Mouse (Mus musculus) forelimb bud, embryonic 11.5 days (tissue): Measurements from ENCODE around the gene Apeh.

Source experiments
- DNase-seq: peaks from one replicate; pipeline ENCODE4 v3.0.0-alpha.2; 2012; ENCODE audit warnings: low read depth, low spot score

Gene Apeh

DNA sequence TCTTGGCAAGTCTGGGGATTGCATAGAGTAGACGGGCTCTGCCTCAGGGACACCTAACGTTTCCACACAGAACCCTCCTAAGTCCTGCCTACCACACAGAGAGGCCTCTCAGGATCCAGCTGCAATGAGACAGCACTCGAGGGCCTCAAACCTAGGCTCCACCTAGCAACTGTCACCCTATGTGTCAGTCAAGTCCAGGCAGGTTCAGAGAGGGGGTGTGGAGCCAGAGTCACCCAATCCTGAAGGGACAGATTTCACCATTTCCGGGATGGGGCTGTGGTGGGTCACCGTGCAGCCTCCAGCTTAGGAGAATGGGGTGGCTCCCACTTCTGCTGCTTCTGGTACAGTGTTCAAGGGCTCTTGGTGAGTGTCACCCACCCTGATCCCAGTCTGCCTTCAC, 14.2 kb downstream of the Apeh start, which contains the start of gene Mst1:
TSS of gene Mst1 (plus strand) at position 269 of the 400 bp plus-strand sequence.
- no peak for DNase-seq

DNA sequence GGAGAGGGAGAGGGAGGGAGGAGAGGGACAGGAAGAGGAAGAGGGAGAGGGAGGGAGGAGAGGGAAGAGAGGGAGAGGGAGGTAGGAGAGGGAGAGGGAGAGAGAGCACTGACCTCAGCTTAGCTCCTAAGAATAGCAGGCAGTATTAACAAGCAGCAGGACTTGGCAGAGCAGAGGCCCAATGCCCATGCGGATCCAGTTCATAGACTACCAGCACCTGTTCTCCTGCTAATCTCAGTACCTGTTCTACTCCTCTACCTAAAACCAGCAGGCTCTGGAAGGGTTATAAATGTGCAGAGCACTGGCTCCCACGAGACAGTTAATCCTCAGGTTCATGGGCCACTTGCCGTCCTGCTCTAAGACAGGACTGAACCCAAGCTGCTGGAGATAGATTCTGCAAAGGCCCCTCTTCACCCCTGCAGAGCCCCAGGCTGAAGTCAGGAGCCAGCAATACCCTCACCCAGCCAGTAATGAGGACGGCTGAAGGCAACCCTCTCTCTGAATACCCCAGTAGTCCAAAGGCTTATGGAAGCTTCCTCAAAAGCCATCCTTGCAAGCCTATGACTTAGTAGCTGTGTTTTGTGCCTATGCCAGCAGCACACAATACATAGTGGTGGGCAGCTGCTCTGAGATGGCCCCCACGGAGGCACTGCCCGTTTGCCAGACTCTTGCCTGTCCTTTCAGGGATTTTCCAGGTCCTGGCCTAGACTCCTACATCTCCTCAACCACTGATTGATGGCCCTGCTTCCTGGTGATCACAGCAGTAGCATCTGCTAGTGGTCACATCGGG, 21.1 kb downstream of the Apeh start:
- DNase-seq = no peak

DNA sequence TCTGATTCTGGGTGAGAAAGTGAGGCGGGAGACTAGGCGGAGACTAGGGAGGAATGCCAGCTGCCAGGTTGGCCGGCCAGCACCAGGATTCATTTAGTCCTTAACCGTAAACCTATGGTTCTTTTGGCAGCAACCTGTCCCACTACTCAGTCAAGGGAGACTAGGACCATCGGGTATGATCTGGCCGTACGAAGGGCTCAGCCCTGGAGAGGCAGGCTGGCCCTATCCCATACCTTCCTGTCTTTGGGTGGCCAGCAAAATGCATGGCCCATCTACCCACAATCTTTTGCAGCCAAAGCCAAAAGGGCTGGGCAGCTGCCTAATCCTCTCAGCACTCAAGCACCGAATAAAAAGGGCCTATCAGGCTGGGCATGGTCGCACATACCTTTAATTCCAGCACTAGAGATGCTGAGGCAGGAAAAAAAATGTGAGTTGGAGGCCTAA, 21.9 kb downstream of the Apeh start:
- no peak for DNase-seq

DNA sequence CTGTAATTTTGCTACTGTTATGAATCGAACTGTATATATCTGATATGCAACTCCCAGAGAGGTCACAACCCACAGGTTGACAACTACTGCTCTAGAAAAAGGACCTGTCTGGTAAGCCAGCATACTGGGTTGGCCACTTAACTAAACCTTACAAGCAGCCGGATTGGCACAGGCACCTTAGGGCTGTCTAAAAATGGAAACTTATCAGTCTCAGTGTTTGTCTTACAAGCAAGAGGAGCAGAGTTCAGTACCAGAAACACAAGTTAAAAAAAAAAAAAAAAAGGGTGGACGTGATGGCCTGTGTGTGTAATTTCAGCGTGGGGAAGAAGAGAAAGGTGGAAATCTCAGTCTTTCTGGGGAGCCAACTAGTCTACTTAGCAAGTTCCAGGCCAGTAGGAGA, 22.6 kb downstream of the Apeh start:
- no peak for DNase-seq

DNA sequence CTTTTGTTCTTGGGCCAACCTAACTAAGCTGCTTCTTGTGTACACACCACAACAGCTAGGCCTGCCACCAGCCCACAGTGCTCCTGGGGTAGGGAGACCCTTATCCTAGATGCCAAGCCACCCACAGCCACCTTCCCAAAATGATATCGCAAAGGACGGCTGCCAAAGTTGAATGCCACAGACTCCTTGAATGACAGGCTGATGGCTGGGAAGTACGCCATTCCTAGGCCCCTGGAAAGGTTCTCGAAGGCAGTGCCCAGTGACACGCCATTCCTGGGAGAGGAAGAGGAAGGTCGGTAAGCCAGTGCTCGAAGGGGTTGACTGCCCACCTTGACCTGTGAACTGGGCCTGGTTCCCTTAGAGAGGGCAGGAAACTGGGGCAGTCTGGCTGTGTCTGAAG, 24.9 kb downstream of the Apeh start:
- no peak for DNase-seq

DNA sequence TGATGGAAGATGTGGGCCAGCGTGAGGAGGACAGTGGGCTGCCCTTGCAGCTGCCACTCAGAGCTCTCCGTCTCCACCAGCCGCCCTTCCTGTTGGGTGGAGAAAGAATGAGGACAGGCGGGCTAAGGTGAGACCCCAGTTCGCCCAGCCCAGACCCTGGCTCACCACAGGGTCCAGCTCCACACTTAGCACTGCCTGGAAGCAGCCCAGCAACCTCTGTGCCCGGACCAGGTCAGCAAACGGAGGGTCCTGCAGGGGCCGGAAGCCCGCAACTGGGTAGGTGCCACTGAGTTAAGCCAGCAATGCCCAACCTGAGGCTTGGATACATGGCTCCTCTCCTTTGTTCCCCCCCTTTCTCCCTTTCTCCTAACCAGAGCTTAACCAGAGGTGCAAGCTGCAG, 25.4 kb downstream of the Apeh start:
- DNase-seq = no peak

DNA sequence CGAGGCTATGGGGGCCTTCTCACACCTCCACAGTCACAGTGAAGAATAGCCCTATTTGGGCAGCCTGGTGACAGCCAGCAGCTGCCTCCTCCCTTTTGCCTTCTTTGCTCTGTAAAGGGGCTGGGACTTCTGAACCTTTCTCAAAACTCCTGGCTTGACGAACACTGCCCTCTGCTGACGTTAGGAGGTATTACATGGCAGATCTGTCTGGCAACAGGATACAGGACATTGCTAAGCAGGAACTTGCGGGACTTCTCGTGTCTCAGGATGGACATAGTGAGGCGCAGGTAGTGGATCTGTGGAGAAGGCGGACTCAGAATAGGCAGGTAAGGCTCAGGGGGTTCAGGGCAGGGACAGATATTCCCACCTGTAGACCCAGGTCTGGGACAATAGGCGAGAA, 26.5 kb downstream of the Apeh start:
- peak; percentile 89 for DNase-seq

DNA sequence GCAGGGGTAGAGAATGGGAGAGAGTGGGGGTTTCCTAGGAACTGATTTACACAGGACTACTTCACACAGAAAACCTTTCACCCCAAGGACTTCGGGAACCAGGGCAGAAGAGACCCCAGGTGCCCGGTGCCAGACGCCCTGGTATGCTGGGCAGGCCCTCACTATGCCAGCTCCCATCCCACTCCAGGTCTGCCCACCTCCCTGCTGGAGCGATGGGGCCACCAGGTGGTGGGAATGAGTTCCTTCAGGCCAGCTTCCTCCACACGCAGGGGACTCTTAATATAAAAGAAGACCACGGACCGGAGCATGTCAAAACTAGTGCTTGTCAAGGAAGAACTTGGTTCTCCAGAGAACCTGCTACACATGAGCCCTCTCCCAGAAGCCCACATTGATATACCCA, 27.2 kb downstream of the Apeh start:
- no peak for DNase-seq

DNA sequence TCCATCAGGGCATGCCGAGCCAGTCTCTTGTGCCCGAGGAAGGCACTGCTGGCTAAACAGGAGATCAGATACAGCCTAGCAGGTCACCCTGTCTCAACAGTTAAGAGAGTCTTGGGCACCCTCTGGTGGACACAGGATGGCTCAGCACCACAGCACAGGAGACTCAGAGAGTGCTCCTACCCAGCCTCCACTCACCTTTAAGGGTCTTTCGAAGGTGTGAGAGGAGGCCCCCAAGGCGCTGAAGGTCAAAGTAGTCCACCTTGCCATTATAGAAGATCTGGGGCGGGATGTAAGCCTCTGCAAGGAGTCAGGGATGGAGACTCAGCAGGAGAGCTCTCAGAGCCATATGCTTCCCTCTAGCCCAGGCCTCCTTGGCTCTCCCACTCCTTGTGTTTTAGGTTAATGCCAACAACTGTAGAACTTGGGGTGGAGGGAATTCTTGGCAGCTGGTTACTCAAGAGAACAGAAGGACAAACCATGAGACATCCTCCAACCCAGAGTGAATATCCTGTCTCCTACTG, 28.9 kb downstream of the Apeh start:
- DNase-seq = peak; percentile 46

DNA sequence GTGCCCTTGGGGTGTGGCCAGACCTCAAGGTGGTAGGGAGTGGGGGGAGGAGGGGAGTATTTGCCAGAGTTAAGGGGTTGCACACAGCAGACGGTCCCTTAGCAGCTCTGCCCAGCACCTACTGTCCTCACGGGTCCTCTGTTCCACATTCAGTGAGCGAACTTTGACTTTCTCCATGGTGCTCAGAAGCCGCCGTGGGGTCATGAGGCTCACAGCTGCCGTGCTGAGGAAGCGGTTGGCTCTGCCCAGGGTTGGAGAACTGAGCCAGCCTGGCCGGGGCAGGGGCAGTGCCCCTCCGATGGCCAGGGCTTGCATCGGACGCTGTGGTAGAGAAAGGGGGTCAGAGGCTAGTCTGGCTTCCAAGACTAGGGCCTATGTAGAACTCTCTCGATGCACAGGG, 31.0 kb downstream of the Apeh start:
- no peak for DNase-seq

DNA sequence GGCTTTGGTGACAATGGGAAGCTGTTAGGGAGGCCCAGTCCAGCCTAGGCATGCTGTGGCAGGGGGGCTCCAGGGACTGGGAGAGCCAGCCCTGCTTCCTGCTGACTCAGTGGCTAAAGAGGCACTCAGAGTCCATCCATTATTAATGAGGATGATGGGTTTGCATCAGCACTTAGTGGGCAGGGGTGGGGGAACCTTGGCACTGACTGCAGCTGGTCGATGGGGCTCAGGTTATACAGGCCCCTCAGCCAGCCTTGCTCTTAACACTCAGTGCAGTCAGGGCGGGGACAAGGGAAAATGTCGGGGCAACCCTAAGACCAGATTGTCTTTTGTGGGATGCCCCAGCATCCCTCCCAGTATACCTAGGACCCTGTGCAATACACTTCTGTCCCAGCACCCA, 32.3 kb downstream of the Apeh start:
- no peak for DNase-seq

DNA sequence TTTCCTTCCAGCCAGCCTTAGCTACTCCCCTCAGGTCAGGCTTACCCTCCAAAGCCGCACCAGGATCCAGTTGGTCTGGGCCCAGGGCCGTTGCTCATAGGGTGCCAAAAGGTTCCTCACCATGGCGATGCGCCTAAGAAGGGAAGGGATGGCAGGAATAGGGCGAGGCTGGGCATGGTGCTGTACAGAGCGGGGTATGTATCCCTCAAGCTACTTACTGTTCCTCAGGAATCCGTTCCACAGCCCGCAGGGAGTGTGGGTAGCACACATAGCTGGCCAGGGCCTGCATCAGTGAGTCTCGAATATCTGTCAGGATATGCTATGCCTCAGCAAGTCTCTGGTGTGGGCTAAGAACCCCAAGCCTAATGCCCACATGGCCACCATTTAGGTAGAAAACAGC, 36.1 kb downstream of the Apeh start:
- DNase-seq = no peak

DNA sequence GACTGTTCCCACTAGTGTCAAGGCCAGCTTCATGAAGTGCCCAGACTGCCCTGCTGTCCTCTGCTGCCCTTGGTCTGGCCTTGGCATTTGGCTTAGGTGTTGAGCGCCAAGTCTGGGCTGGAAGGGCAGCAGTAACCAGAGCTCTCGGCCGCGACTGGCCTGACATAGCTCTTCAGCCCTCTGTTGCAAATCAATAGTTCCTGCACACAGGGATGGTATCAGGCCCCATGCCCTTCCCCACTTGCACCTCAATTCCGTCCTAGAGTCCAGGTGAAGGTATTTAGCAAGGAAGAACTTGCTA, 37.2 kb downstream of the Apeh start:
- no peak for DNase-seq

DNA sequence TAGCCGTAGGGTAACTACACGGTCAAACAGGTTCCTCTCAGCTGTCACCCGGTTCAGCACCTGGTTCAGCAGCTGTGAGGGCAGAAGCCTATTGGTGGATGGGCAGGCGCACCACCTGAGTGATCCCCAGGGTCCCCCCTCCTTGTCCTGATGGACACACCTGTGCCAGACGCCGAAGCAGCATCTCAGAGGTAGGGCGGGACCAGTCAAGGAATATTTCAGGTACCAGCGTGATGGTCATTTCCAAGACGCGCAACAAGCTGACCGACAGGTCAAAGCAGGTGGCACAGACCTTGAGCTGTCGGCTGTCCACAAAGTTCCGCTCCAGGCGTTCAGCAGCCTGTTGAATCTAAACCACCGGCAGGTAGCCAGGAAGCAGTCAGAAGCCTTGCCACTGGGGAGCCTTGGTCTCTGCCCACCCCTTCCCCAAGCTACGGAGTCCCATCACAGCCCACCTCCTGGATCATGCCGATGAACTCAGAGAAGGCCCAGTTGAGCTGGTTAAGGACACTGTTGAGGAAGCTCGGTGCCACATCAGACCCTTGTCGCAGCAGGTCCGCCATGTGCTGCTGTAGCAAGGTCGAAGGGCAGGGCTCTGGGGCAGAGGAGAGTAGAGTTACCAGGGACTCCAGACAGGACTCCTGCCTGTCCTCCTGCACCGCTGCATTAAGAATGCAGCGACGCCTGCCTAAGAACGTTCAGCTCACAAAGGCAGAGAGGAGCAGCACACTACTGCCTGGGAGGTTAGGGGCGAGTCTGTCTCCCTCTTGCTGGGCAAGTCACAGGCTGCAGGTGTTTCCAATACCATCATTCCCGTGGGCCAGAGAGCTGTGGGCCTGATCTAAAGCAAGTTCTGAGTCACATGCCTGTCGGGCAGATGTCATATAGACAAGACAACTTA, 37.8 kb downstream of the Apeh start:
- no peak for DNase-seq

DNA sequence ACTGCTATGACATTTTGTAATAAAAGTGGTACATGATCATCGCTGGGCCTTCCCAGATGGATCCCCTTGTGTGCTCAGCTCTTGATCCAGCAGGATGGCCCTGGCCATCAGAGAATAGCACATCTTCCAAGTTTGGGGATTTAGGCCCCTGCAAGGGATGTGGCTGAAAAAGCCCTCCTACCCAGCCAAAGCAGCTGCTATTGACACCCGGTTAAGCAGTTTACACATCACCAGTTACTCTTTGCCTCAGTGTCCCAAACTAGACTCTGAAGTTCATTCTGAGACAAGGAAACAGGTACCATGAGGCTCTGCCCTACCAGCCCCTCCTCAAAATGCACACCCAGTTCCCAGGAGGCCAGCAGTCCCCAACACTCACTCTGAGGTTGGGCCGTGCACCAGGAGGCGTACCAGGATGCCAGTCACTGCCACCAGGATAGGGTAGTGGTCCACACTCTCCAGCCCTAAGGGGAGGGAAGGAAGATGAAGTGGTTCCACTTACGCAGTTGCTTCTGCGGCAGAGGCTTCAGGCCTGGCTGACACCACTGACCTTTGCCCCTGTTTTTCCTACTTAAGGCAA, 38.7 kb downstream of the Apeh start:
- DNase-seq = no peak

DNA sequence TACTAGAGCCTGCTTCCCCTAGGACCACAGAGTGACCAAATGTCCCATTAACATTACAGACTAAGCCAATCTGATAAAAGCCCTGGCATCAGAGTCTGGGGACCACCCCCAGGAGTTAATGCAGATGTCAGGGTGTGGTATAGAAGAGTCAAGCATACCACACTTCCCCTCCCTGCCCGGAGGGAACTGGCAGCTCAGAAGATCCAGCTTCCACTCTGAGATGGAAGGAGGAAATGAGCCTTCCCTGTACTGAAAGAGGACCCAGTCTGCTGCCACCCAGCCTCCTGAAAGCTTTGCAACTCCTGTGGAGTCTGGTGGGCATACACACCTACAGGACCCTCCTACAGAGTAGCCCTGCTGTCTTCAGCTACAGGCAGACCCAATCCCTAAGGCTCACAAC, 39.3 kb downstream of the Apeh start:
- no peak for DNase-seq

DNA sequence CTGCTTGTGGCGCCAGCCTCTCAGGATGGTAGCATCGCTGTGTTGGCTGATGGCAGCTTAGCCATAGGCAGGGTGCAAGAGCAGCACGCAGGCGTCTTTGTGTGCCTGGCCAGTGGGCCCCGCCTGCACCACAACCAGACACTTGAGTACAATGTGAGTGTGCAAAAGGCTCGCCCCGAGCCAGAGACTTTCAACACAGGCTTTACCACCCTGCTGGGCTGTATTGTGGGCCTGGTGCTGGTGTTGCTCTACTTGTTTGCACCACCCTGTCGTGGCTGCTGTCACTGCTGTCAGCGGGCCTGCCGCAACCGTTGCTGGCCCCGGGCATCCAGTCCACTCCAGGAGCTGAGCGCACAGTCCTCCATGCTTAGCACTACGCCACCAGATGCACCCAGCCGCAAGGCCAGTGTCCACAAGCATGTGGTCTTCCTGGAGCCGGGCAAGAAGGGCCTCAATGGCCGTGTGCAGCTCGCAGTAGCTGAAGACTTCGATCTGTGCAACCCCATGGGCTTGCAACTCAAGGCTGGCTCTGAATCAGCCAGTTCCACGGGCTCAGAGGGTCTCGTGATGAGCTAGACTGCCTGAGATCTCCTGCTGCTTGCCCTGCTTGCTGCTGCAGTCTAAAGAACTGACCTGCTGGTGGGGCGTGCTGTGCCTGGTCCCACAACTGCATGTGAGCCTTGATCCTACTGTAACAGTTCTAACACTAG, 39.9 kb downstream of the Apeh start:
- no peak for DNase-seq

DNA sequence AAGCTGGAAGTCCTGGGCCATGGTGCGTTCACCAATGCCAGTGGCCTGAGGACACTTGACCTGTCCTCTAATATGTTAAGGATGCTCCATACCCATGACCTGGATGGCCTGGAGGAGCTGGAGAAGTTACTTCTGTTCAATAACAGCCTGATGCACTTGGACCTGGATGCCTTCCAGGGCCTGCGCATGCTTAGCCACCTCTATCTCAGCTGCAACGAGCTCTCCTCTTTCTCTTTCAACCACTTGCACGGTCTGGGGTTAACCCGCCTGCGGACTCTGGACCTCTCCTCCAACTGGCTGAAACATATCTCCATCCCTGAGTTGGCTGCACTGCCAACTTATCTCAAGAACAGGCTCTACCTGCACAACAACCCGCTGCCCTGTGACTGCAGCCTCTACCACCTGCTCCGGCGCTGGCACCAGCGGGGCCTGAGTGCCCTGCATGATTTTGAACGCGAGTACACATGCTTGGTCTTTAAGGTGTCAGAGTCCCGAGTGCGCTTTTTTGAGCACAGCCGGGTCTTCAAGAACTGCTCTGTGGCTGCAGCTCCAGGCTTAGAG, 40.7 kb downstream of the Apeh start:
- DNase-seq = no peak

DNA sequence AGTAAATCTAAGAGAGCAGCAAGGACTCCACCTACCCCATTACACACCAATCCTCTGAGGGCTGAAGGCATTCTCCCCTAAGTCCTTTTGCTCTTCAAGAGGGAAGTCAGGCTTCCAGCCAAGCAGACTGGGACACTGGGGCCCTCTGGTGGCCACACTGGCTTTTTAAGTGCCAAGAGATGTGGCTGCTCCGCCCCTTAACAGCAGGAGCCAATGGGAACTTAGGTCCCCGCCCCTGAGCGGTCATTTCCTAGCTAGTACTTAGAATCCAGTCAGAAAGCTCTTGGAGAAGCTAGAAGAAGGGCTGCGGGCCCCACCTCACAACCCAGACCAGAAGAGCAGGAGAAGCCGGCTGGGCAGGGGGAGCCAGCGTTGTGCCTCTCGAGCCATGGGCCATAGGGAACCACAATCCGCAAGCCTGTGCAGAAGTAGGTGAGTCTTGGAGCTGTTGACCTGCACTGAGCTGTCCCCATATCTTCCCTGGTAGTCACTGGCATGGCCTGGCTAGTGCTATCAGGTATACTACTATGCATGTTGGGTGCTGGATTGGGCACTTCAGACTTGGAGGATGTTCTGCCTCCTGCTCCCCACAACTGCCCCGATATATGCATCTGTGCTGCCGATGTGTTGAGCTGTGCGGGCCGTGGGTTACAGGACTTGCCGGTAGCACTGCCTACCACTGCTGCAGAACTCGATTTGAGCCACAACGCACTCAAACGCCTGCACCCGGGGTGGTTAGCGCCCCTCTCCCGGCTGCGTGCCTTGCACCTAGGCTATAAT, 41.3 kb downstream of the Apeh start, which contains the start of gene Amigo3:
TSS of gene Amigo3 (plus strand) at position 275 of the 780 bp plus-strand sequence.
- DNase-seq = peak; percentile 95

DNA sequence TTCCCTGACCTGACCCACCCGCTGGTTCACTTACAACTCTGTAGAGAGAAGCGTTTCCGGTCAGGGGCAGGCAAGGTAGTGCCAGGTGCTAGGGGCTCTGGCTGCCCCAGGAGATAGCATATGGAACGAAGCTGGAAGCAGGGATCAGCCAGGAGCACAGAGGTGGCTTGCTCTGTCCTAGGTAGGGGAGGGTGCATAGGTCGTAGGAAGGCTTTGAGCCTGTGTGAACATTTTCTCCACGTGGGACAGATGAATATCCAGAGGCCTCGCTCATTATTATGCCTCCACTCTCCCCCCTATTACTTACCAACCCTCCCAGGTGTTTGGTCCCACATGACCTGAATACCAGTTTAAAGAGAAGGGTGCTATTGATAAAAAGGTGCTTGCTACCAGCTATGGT, 42.0 kb downstream of the Apeh start:
- no peak for DNase-seq

DNA sequence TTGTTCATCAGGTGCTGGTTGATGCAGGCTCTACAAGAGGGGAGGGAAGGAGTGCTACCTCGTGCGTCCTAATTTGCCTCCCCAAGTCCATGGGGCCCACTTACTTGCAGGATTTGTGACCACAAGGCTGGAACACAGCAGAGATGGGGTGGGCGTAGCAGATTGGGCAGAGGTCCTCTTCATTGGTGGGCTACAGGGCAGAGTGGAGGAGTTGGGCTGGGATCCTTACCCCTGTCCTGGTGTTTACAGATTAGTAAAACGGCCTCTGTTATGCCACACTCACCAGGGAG, 42.5 kb downstream of the Apeh start:
- DNase-seq = no peak
